Mouse (Mus musculus): Measurements from ENCODE around the gene Rps21.

DNA sequence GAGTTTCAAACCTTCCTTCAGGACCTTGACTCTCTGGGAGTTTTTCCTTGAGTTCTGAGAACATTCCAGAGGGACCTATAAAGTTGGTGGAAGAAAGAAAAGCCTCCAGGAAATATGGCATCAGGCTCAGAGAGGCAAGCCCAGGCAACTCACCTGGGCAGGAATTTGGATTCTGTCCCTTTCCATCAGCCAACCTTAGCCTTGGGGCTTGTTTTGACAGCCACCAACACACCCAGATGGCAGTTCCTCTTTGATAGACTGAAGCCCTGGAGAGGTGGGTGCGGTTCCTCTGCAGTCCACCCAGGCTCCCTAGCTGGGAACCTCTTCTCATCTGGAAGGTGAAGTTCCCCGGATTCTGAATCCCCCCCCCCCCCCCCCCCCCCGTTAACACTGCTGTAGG, 20.7 kb upstream of the Rps21 start:
- TF ChIP-seq POLR2A (IDR thresholded peaks at IDR 0.05; ENCODE audit: control insufficient read depth, low read depth, low read length) (no peak), CTCF (IDR thresholded peaks at IDR 0.05; ENCODE audit: control insufficient read depth, insufficient read depth, insufficient replicate concordance, low read depth, low read length) (no peak)

All from testis, adult 2 months (tissue).